Mouse (Mus musculus): ENCODE data around the gene Rph3al. TPM values are rescaled to one million over a fixed set of nuclear protein-coding genes. Genes with fewer than 3 reads are reported as not detected.

Rph3al gene
- polyA plus RNA-seq, 1 experiment = 5.7 TPM

DNA sequence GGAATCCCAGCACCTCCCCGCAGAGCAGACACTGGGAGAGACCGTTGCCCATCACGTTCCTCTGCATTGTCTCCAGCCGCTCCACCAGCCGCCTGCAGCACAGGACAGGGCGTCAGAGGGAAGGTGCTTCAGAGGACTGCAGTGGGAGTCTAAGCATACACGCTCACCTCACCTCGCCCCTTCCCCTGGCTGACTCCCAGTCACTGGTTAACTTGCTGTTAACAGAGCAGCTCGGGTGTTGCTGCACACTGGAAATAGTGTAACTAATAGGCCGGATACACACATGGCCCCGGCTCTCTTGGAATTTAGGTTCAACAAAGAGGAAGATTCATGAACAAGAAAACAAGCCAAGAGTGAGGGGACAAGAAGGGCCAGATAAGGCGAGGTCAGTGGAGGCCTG, 31.7 kb downstream of the Rph3al start:
- DNase-seq (ENCODE audit: low read depth) = no peak

GRCm38 (mm10) chr11:75904982-75905381, 33.2 kb downstream of the Rph3al start:
- DNase-seq (ENCODE audit: low read depth) = no peak

GRCm38 (mm10) chr11:75904501-75904900, 33.7 kb downstream of the Rph3al start:
- no peak for DNase-seq (ENCODE audit: low read depth)

DNA sequence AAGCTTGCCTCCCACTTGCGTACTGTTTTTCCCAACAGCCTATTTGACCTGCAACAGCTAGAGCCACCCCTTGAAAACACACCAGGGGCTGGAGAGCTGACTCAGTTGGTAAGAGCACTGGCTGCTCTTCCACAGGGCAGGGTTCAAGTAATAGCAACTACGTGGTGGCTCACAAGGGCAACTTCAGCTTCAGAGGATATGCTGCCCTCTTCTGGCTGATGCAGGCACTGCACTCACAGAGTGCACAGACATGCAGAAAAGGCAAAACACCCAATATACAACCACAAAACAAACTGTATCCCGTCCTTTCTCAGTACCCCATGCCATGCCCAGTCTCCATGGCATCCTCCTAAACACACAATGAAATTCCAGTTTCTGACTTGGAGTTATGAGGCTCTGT, 34.7 kb downstream of the Rph3al start:
- DNase-seq (ENCODE audit: low read depth) = no peak

- DNase-seq (ENCODE audit: low read depth) = no peak
These were observed 36.9 kb downstream of the Rph3al start for GRCm38 (mm10) chr11:75901339-75901738.

DNA sequence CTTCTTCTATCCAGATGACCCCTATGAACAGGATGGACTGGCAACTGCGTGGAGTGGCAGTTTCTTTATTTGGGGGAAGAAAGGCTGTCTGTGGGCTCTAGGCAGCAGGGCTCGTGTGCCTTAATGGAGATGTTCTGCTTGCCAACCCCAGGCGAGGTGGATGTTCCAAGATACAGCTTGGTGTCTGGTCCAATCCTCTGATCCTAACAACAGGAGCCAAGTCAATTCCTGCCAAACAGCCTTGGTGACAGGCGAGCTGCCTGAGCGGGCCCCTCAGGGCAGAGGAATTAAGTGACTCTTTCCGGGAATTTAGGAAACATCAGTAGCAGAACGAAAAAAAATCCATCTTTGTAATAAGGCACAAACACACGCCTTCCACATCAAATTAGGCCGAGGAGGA, 38.6 kb downstream of the Rph3al start:
- no peak for DNase-seq (ENCODE audit: low read depth)

GRCm38 (mm10) chr11:75898532-75898931, 39.7 kb downstream of the Rph3al start:
- DNase-seq (ENCODE audit: low read depth) = no peak

- no peak for DNase-seq (ENCODE audit: low read depth)
These were observed 43.3 kb downstream of the Rph3al start for GRCm38 (mm10) chr11:75894791-75895420.

GRCm38 (mm10) chr11:75893956-75894355, 44.3 kb downstream of the Rph3al start:
- DNase-seq (ENCODE audit: low read depth) = no peak

DNA sequence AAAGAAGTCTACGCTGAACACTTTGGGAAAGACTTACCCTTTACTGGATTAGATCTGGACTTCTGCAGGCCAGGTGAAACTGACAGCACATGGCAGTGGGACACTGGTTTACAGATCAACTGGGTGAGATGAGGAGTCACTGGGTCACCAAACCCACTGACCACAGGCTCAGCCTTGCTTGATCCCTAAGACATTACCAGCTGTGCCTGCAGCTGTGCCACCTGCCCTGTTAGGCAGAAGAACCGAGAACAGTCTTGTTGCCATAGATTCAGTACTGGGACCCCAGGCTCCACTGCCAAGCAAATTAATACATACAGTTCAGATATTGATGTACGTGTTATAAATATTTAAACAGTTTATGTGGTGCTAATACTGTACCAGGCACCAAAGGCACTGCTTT, 50.9 kb downstream of the Rph3al start:
- no peak for DNase-seq (ENCODE audit: low read depth)

- DNase-seq (ENCODE audit: low read depth) = no peak
These were observed 57.0 kb downstream of the Rph3al start for GRCm38 (mm10) chr11:75881234-75881633.

DNA sequence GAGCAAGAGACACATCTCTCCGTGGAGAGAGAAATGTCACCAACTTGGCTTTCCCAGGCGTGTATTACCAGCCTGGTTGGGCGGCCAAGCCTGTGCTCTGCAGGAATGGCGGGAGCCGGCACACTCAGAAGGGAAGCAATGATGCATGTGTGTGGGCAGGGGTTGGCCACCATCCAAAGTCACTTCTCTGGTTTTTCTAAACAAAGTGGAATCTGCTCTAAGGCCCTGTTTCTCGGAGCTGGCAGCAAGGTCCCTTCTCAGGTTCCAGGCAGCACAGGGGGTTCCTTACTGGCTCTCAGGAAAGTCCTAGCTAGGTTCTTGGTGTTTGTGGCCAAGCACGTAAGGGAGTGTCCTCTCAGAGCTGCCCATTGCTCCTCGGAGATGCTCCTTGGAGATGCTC, 58.2 kb downstream of the Rph3al start:
- no peak for DNase-seq (ENCODE audit: low read depth)

DNA sequence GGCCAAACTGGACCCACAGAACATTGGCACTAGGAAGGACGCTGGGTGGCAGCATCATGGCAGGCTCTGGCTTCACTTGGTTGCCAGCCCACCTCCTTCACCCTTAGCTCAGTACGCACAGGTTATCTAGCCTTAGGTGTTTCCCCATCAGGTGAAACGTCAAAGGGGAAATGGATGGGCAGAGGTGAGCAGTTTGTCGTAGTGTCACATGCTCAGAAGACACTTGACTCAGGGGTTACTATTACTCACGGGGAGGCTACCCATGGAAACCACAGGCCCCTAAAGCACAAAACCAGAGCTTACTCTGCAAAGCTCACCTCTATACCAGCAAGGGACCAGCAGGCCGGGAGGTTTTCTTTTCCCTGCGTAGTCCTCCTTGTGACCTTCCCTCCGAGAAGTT, 59.8 kb downstream of the Rph3al start:
- DNase-seq (ENCODE audit: low read depth) = no peak

GRCm38 (mm10) chr11:75876043-75876780, 62.0 kb downstream of the Rph3al start:
- no peak for DNase-seq (ENCODE audit: low read depth)

DNA sequence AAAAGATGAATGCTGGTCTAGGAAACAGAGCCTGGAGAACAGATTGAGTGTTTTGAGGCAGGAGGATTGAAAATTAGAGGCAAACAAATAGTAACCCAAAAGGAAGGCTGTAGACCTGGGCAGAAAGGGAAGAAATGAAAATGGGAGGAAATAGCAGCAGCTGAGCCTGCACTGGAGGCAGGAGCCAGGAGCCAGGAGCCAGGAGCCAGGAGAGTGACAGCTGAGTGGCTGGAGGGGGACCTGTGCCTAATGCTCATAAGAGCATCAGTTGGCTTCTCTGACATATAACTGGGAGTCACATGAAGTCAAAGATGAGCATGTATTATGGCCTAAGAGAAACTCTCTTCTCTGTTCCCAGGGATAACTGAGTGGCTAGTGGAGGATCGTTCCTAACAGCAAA, 66.5 kb downstream of the Rph3al start:
- no peak for DNase-seq (ENCODE audit: low read depth)

GRCm38 (mm10) chr11:75870947-75871346, 67.3 kb downstream of the Rph3al start:
- DNase-seq (ENCODE audit: low read depth) = no peak

DNA sequence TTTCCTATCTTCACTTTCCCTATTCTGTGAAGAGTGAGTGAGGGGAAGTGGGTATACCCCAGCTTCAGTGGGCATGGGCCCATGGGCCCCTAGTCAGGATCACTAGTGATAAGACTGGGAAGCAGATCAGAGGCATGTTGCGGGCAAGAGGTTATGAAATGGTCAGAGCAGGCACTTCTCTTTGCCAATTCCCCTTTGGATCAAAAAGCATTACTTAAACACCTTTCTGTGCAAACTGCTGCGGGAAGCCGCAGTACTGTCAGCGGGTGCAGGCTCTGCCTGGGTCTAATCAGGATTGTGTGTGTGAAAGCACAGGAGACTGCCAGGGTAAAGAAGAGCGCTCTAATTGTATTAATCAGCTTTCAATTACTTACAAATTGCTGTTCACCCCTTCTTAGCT, 67.8 kb downstream of the Rph3al start:
- DNase-seq (ENCODE audit: low read depth) = no peak

GRCm38 (mm10) chr11:75869898-75870297, 68.3 kb downstream of the Rph3al start:
- no peak for DNase-seq (ENCODE audit: low read depth)

DNA sequence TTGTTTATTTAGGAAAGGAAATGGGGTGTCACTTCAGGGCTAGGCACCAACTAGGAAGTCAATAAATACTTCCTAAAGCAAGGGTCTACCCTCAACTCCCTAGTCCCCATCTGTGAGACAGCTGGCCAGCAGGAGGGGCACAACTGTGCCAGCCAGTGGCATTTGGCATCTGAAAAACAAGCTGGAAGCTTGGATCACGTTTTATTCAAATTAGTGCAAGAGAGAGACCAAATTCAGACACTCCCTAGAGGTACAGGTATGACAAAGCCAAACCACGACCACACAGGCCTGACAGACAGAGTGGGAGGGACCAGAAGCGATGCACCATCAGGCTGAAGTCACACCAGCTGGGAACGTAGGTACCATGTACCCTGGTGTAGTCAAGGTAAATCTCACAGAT, 71.4 kb downstream of the Rph3al start:
- no peak for DNase-seq (ENCODE audit: low read depth)

GRCm38 (mm10) chr11:75865859-75866258, 72.4 kb downstream of the Rph3al start:
- DNase-seq (ENCODE audit: low read depth) = no peak

DNA sequence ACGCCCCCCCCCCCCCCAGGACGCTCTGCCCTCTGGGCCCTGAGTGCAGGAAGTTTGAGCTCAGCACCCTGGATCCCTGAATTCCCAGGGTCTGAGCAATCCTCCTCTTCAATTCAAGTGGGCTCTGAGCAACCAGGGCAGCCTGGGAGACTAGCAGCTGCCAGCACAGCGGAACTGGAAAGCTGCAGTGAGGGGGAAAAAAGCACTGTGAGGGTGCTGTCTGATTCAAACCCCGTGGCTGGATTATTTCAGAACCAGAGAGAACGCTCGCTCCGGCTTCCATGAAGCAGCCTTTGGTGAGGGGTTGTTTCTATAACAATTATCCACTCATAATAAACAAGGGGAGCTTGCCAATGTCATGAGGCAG, 73.0 kb downstream of the Rph3al start:
- no peak for DNase-seq (ENCODE audit: low read depth)

DNA sequence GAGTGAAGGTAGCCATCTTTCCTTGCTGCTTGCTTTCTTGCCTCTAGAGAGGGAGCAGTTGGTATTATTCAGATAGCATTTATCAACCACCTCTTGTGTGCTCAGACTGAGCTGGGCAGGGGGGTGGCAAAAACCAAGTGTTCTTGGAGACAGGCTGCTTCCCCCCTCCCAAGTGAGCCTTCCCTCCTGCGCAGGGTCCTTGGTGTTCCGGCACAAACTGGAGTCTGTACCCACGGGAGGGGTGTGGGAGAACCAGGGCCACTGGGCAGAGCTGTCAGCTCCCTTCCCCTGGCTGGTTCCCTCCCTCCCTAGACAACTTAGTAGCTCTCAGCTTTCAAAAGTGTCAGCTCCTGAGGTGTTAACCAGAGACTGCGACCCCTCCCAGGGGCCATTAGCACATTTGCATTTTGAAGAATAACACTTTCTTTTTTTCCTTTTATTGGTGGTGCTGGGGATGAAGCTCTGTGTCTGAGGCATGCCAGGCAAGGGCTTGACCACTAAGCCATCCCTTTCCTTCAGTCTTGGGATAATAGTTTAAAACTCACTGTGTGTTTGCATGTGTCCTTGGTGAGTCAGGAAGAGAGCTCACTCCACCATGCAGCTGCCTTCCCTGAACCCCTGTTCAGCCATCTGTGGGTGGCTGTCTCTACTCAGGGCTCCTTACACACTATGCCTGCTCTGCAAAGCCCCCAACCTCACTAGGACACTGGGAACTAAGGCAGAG, 73.5 kb downstream of the Rph3al start:
- DNase-seq (ENCODE audit: low read depth) = no peak

- DNase-seq (ENCODE audit: low read depth) = no peak
These were observed 75.8 kb downstream of the Rph3al start for GRCm38 (mm10) chr11:75862466-75862865.

All from gonadal fat pad, adult 2 months (tissue).